Mouse (Mus musculus): ENCODE measurements around the gene Gm20905. TPM values are rescaled to one million over a fixed set of nuclear protein-coding genes. Genes with fewer than 3 reads are reported as not detected.

Gm20905 gene
- not detected in 2 replicates for polyA plus RNA-seq (2012; rRNA removed)

DNA sequence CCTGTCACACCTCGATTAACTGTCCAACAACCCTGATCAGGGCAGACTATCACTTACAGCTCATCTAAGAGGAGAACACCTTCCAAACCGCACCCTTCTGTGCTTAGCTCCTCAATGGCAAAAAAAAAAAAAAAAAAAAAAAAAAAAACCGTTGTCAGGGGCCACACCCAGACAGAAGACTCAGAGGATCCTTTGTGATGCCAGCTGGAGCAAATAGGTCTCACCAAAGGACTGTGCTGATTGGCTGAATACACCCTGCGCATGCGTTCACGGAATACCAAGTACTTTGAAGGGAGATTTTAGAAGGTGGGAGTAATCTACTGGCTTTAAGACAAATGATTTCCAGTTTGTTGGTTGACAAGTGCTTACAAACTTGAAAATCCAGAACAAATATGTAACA, at the start of gene Gm20905:
Gm20905 (minus strand) TSS at position 101 of the 400 bp plus-strand sequence.

Measured in colon, adult 2 months (tissue).